Mouse (Mus musculus) CH12.LX (cell line): ENCODE results near the gene 1700025C18Rik.

Experiments used
- HCFC1 ChIP-seq: IDR thresholded peaks from 2 replicates; pipeline ENCODE4 v1.6.1; 2012; ENCODE audit warnings: low read depth, mild to moderate bottlenecking, inconsistent platforms, low read length, improper control_type of control experiment
- MXI1 ChIP-seq: IDR thresholded peaks from 2 replicates; pipeline ENCODE4 v1.6.1; 2011; ENCODE audit warnings: mild to moderate bottlenecking, low read depth, low read length, improper control_type of control experiment
- TCF12 ChIP-seq: IDR thresholded peaks from 2 replicates; pipeline ENCODE4 v1.6.1; 2014; ENCODE audit warnings: low read depth, mild to moderate bottlenecking, inconsistent platforms, low read length, improper control_type of control experiment

- TF ChIP-seq MXI1, result no peak
- no peak for TF ChIP-seq TCF12
- TF ChIP-seq HCFC1, result no peak
Observed at GRCm38 (mm10) chr2:165129189-165129588, 38.6 kb upstream of the 1700025C18Rik start.
